Mouse (Mus musculus) stomach, postnatal 0 days (tissue): ENCODE results near the gene Bcl2l14.

Experiments used
- CTCF ChIP-seq: IDR thresholded peaks from 2 replicates; pipeline ENCODE4 v1.5.1; 2016; ENCODE audit warnings: antibody characterized with exemption, low read depth, mild to moderate bottlenecking, moderate library complexity
- EP300 ChIP-seq: optimal IDR thresholded peaks from 2 replicates; pipeline ENCODE3; 2016; ENCODE audit warnings: antibody characterized with exemption

DNA sequence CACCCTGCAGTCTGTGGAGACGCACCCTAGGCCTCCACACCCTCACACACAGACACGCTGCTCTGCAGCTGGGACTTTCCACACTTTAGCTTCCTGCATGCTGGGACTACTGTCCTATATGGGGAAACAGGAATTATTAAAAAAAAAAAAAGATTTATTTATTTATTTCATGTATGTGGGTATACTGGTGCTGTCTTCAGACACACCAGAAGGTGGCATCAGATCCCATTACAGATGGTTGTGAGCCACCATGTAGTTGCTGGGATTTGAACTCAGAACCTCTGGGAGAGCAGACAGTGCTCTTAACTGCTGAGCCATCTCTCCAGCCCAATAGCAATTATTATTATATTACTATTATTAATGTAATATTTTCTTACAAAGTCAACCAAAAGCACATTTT lies 73.2 kb downstream of the Bcl2l14 start:
- peak; percentile 37 for TF ChIP-seq CTCF
- no peak for TF ChIP-seq EP300
